Mouse (Mus musculus) liver, embryonic 11.5 days (tissue): Measurements from ENCODE around the gene Cenpp. TPM values are rescaled to one million over a fixed set of nuclear protein-coding genes. Genes with fewer than 3 reads are reported as not detected.
A peak's percentile ranks its signal among the peaks of the same experiment; 100 is the strongest.

Experiments used
- ATAC-seq: fragments of 200-750 bp; cut with Nextera tagmentation; replicated peaks from 2 replicates; pipeline ENCODE4 v1.8.0; 2017; ENCODE audit warnings: moderate number of reproducible peaks, mild to moderate bottlenecking, moderate TSS enrichment, moderate library complexity; ENCODE audit not compliant: low FRiP score
- DNase-seq: peaks from one replicate; pipeline ENCODE4 v3.0.0-alpha.2; 2017; ENCODE audit warnings: low spot score
- H3K27ac ChIP-seq: fragments of 300-500 bp; sonication (generic); 2 replicates; pipeline ENCODE4 v1.5.1; 2014; ENCODE audit warnings: mild to moderate bottlenecking, low read depth, low read length, control low read depth
- H3K27me3 ChIP-seq: fragments of 300-500 bp; sonication (generic); replicated peaks from 2 replicates; pipeline ENCODE4 v1.6.1; 2014; ENCODE audit warnings: low read length, mixed read lengths; ENCODE audit not compliant: control insufficient read depth, insufficient read depth
- H3K36me3 ChIP-seq: fragments of 300-500 bp; sonication (generic); 2 replicates; pipeline ENCODE4 v1.6.1; 2014; ENCODE audit warnings: mild to moderate bottlenecking, low read length, moderate library complexity, mixed read lengths; ENCODE audit not compliant: control insufficient read depth, insufficient read depth
- H3K4me1 ChIP-seq: fragments of 300-500 bp; sonication (generic); replicated peaks from 2 replicates; pipeline ENCODE4 v1.6.1; 2014; ENCODE audit warnings: low read length, mixed read lengths; ENCODE audit not compliant: control insufficient read depth, insufficient read depth
- H3K4me2 ChIP-seq: fragments of 300-500 bp; sonication (generic); 2 replicates; pipeline ENCODE4 v1.6.1; 2014; ENCODE audit warnings: mild to moderate bottlenecking, control low read depth, moderate library complexity
- H3K4me3 ChIP-seq: fragments of 300-500 bp; sonication (generic); 2 replicates; pipeline ENCODE4 v1.5.1; 2014; ENCODE audit warnings: low read depth, low read length, control low read depth
- H3K9ac ChIP-seq: fragments of 300-500 bp; sonication (generic); 2 replicates; pipeline ENCODE4 v1.6.1; 2014; ENCODE audit warnings: low read depth, low read length, control low read depth
- H3K9me3 ChIP-seq: fragments of 300-500 bp; sonication (generic); 2 replicates; pipeline ENCODE4 v1.6.1; 2016; ENCODE audit warnings: low read length, inconsistent platforms, mixed read lengths; ENCODE audit not compliant: control insufficient read depth
- WGBS: fragments of 180-500 bp; shearing (Covaris S2); extraction: QIAGEN DNeasy Blood & Tissue Kit; methylation state at CpG from one replicate; pipeline ENCODE4 v1.1.7; 2014; 5-methylcytosine and 5-hydroxymethylcytosine counted together
- polyA plus RNA-seq: library from polyadenylated mRNA; unstranded; fragments of >200 nt; fragmentation: Nextera tagmentation; extraction: Ambion mirVana; gene quantifications from 2 replicates; pipeline ENCODE4 v1.2.1, GENCODE M21; 2014

Gene Cenpp
- polyA plus RNA-seq, 1 experiment from 2014 or later = 38.5 TPM

DNA sequence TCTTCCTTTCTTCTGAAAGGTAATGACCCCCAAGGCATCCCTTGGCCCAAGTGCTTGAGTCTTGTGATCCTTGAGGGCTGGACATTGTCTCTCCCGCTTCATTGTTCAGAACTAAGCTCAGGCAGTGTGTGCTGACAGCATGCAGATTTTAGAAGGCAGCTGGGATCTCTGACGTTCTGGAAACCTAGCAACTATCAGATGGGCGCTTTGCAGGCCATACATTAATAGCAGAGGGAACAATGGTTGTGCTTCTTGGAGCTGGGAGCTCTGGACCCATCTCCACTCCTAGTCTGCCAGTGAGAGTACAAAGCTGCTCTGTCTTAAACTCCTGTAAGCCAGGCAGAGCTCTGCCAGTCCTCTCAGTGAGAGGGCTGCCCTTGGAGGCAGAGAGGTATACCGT is 216.4 kb downstream of the Cenpp start:
- Histone ChIP-seq H3K27ac (no peak overlapping the region), H3K4me3 (no peak overlapping the region), H3K4me2 (no peak overlapping the region), H3K27me3 (no peaks in the 10 kb centered on the region), H3K9ac (no peak overlapping the region), H3K9me3 (no peaks in the 10 kb centered on the region), H3K36me3 (peaks cover 15% of the 10 kb centered on the region; the same call in 1 of the 2 replicates), H3K4me1 (no peaks in the 10 kb centered on the region)
- no peak for ATAC-seq
- WGBS = 81% methylated on average over 4 of the region's 4 CpGs
- DNase-seq = no peak

- no peak for DNase-seq
- Histone ChIP-seq H3K9ac (no peak overlapping the region), H3K4me2 (no peak overlapping the region), H3K36me3 (peaks cover 15% of the 10 kb centered on the region; the same call in 1 of the 2 replicates), H3K9me3 (no peaks in the 10 kb centered on the region), H3K27me3 (no peaks in the 10 kb centered on the region), H3K4me3 (no peak overlapping the region), H3K27ac (no peak overlapping the region), H3K4me1 (no peaks in the 10 kb centered on the region)
- ATAC-seq = no peak
- WGBS = 75% methylated on average over 1 of the region's 1 CpGs
These were observed 216.8 kb downstream of the Cenpp start for GRCm38 (mm10) chr13:49435745-49436144.

GRCm38 (mm10) chr13:49433268-49434029 is 219.1 kb downstream of the Cenpp start:
- no peaks in the 10 kb centered on the region for H3K27me3 ChIP-seq
- 0 out of 2 replicates have a peak, but pooled peaks cover 1% of the 10 kb centered on the region for H3K4me1 ChIP-seq
- ATAC-seq (no peak), DNase-seq (no peak)
- no peak overlapping the region for H3K4me2 ChIP-seq
- 84% methylated on average over 2 of the region's 2 CpGs for WGBS
- H3K9me3 ChIP-seq = no peaks in the 10 kb centered on the region
- peaks cover 15% of the 10 kb centered on the region; the same call in 1 of the 2 replicates for H3K36me3 ChIP-seq
- H3K27ac ChIP-seq = no peak overlapping the region
- H3K4me3 ChIP-seq = no peak overlapping the region
- no peak overlapping the region for H3K9ac ChIP-seq

DNA sequence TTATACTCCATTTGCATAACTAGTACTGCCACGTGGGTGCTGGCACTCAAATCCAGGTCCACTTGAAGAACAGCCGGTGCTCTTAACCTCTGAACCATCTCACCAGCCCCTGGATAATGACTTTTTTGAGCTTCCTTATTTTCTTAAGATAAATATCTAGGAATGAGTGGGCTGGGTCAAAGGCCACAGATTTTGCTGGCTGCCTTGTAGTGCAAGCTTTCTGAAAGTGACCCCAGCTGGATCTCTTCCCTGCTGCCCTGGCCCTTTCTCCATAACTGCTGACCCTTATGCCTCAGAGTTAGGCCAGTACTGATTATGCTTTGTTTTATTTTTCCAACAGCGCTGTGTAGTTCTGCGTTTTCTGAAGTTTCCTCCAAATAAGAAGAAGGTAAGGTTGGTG is 222.1 kb downstream of the Cenpp start:
- Histone ChIP-seq H3K9me3 (no peaks in the 10 kb centered on the region), H3K9ac (no peak overlapping the region), H3K27me3 (no peaks in the 10 kb centered on the region), H3K4me2 (no peak overlapping the region), H3K4me3 (no peak overlapping the region), H3K4me1 (peaks cover 10% of the 10 kb centered on the region), H3K27ac (no peak overlapping the region), H3K36me3 (peaks cover 6% of the 10 kb centered on the region; the same call in 1 of the 2 replicates)
- DNase-seq (no peak), ATAC-seq (no peak)
- WGBS = 82% methylated on average over 4 of the region's 4 CpGs

- H3K9me3 ChIP-seq = no peaks in the 10 kb centered on the region
- no peak overlapping the region for H3K4me2 ChIP-seq
- no peak overlapping the region for H3K4me3 ChIP-seq
- H3K9ac ChIP-seq = no peak overlapping the region
- H3K36me3 ChIP-seq = no peaks in the 10 kb centered on the region
- 87% methylated on average over 1 of the region's 1 CpGs for WGBS
- ATAC-seq (no peak), DNase-seq (no peak)
- H3K27me3 ChIP-seq = no peaks in the 10 kb centered on the region
- H3K27ac ChIP-seq = no peak overlapping the region
- H3K4me1 ChIP-seq = peaks cover 15% of the 10 kb centered on the region
These were observed 224.4 kb downstream of the Cenpp start for GRCm38 (mm10) chr13:49428042-49428675.

- Histone ChIP-seq H3K9ac (no peak overlapping the region), H3K4me3 (no peak overlapping the region), H3K9me3 (no peaks in the 10 kb centered on the region), H3K4me2 (no peak overlapping the region), H3K27ac (no peak overlapping the region), H3K4me1 (peaks cover 28% of the 10 kb centered on the region), H3K27me3 (no peaks in the 10 kb centered on the region), H3K36me3 (no peaks in the 10 kb centered on the region)
- DNase-seq (no peak), ATAC-seq (no peak)
- 79% methylated on average over 3 of the region's 3 CpGs for WGBS
These were observed 225.8 kb downstream of the Cenpp start for GRCm38 (mm10) chr13:49426736-49427135.

DNA sequence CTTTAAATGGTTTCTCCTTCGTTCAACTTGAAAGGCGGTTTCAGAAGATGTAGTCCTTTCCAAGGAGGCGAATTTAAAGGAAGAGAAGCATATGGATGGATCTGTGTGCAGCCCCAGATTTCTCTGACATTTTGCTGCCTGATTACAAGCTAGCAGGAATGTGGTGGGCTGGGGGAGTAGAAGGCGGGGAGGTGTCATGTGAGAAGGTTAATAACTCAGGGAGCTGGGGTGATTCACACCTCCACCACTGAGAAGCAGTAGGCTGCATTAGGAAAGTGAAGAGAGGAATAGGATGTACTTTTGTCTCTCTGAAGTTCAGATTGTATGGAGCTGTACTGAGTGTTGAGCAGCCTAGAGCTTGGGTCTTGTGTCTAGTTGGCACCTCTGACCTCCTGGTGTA is 230.6 kb downstream of the Cenpp start:
- Histone ChIP-seq H3K27ac (no peak overlapping the region), H3K4me2 (peak overlapping the region; percentile 96), H3K9ac (peak overlapping the region; percentile 87), H3K27me3 (no peaks in the 10 kb centered on the region), H3K36me3 (no peaks in the 10 kb centered on the region), H3K9me3 (no peaks in the 10 kb centered on the region), H3K4me1 (peaks cover 22% of the 10 kb centered on the region), H3K4me3 (peak overlapping the region; percentile 91)
- ATAC-seq (no peak), DNase-seq (no peak)
- 11% methylated on average over 4 of the region's 4 CpGs for WGBS

DNA sequence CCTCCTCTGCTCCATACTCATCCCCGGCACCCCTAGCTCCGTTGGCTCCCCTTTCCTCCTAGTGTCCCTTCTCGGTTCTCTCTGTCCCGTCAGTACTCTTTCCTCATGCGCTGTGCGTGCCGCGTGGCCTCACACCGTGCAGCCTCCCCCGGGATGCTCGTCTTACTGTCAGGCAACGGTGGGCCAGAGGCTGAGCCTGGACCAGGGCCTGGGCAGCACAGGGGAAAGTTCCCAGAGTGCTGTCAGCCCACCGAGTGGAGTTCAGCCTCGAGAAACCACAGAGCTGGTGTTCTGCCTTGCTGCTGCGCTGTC is 231.0 kb downstream of the Cenpp start:
- Histone ChIP-seq H3K9ac (peak overlapping the region; percentile 87), H3K9me3 (no peaks in the 10 kb centered on the region), H3K4me1 (peaks cover 22% of the 10 kb centered on the region), H3K27me3 (no peaks in the 10 kb centered on the region), H3K4me3 (peak overlapping the region; percentile 91), H3K36me3 (no peaks in the 10 kb centered on the region), H3K4me2 (peak overlapping the region; percentile 96), H3K27ac (peak overlapping the region; percentile 10; the same call in 1 of the 2 replicates)
- under 1% methylated on average over 15 of the region's 15 CpGs for WGBS
- ATAC-seq (peak; percentile 46), DNase-seq (no peak)
